Mouse (Mus musculus) kidney, embryonic 14.5 days (tissue): ENCODE results near the gene Sh3pxd2b. TPM values are rescaled to one million over a fixed set of nuclear protein-coding genes. Genes with fewer than 3 reads are reported as not detected.

Experiments used
- ATAC-seq: fragments of 200-750 bp; cut with Nextera tagmentation; 2 replicates; pipeline ENCODE4 v1.8.0; 2017; ENCODE audit warnings: moderate number of reproducible peaks, mild to moderate bottlenecking, moderate TSS enrichment, moderate library complexity; ENCODE audit not compliant: low FRiP score, low TSS enrichment
- H3K27ac ChIP-seq: fragments of 300-500 bp; sonication (generic); 2 replicates; pipeline ENCODE4 v1.5.1; 2014; ENCODE audit warnings: low read depth, mild to moderate bottlenecking, low read length, moderate library complexity, mixed read lengths
- H3K27me3 ChIP-seq: fragments of 300-500 bp; sonication (generic); 2 replicates; pipeline ENCODE4 v1.6.1; 2014; ENCODE audit warnings: mild to moderate bottlenecking, low read length; ENCODE audit not compliant: control insufficient read depth, insufficient read depth
- H3K36me3 ChIP-seq: fragments of 300-500 bp; sonication (generic); 2 replicates; pipeline ENCODE4 v1.6.1; 2014; ENCODE audit warnings: low read length, mixed read lengths; ENCODE audit not compliant: control insufficient read depth, insufficient read depth
- H3K4me1 ChIP-seq: fragments of 300-500 bp; sonication (generic); 2 replicates; pipeline ENCODE4 v1.6.1; 2014; ENCODE audit warnings: low read length, mixed read lengths; ENCODE audit not compliant: control insufficient read depth, insufficient read depth
- H3K4me2 ChIP-seq: fragments of 300-500 bp; sonication (generic); replicated peaks from 2 replicates; pipeline ENCODE4 v1.6.1; 2014; ENCODE audit warnings: low read depth, mild to moderate bottlenecking, low read length
- H3K4me3 ChIP-seq: fragments of 300-500 bp; sonication (generic); 2 replicates; pipeline ENCODE4 v1.5.1; 2014; ENCODE audit warnings: mild to moderate bottlenecking, low read length
- H3K9ac ChIP-seq: fragments of 300-500 bp; sonication (generic); 2 replicates; pipeline ENCODE4 v1.6.1; 2014; ENCODE audit warnings: low read depth, mild to moderate bottlenecking, low read length, moderate library complexity
- H3K9me3 ChIP-seq: fragments of 300-500 bp; sonication (generic); 2 replicates; pipeline ENCODE4 v1.6.1; 2016; ENCODE audit warnings: low read length; ENCODE audit not compliant: control insufficient read depth
- WGBS: fragments of 180-500 bp; shearing (Covaris S2); extraction: QIAGEN DNeasy Blood & Tissue Kit; methylation state at CpG from one replicate; pipeline ENCODE4 v1.1.7; 2014; 5-methylcytosine and 5-hydroxymethylcytosine counted together
- polyA plus RNA-seq: library from polyadenylated mRNA; unstranded; fragments of >200 nt; fragmentation: Nextera tagmentation; extraction: Ambion mirVana; gene quantifications from 2 replicates; pipeline ENCODE4 v1.2.1, GENCODE M21; 2014

Gene Sh3pxd2b
- polyA plus RNA-seq, 1 experiment from 2014 or later = 25.2 TPM

GRCm38 (mm10) chr11:32363188-32363587 is 15.6 kb downstream of the Sh3pxd2b start:
- no peak overlapping the region for H3K9ac ChIP-seq
- H3K4me1 ChIP-seq = peaks cover 14% of the 10 kb centered on the region
- 0 out of 2 replicates have a peak, but pooled peaks have one; percentile 11 for ATAC-seq
- 64% methylated on average over 3 of the region's 3 CpGs for WGBS
- no peaks in the 10 kb centered on the region for H3K27me3 ChIP-seq
- H3K4me2 ChIP-seq = no peak overlapping the region
- H3K27ac ChIP-seq = no peak overlapping the region; the same call in 1 of the 2 replicates
- H3K9me3 ChIP-seq = no peaks in the 10 kb centered on the region
- H3K36me3 ChIP-seq = no peaks in the 10 kb centered on the region
- no peak overlapping the region for H3K4me3 ChIP-seq

- Histone ChIP-seq H3K4me2 (no peak overlapping the region), H3K9me3 (no peaks in the 10 kb centered on the region), H3K27me3 (no peaks in the 10 kb centered on the region), H3K4me1 (peaks cover 14% of the 10 kb centered on the region), H3K4me3 (no peak overlapping the region), H3K9ac (no peak overlapping the region), H3K36me3 (no peaks in the 10 kb centered on the region), H3K27ac (no peak overlapping the region; the same call in 1 of the 2 replicates)
- ATAC-seq = 0 out of 2 replicates have a peak, but pooled peaks have one; percentile 20
- WGBS = 67% methylated on average over 3 of the region's 3 CpGs
These were observed 16.1 kb downstream of the Sh3pxd2b start for GRCm38 (mm10) chr11:32363610-32364220.

GRCm38 (mm10) chr11:32364375-32364774 is 16.8 kb downstream of the Sh3pxd2b start:
- ATAC-seq = no peak
- Histone ChIP-seq H3K4me2 (no peak overlapping the region), H3K4me3 (no peak overlapping the region), H3K27ac (no peak overlapping the region), H3K9ac (no peak overlapping the region), H3K36me3 (no peaks in the 10 kb centered on the region), H3K9me3 (no peaks in the 10 kb centered on the region), H3K27me3 (no peaks in the 10 kb centered on the region), H3K4me1 (peaks cover 14% of the 10 kb centered on the region)
- 71% methylated on average over 7 of the region's 7 CpGs for WGBS

- no peaks in the 10 kb centered on the region for H3K36me3 ChIP-seq
- H3K4me1 ChIP-seq = peaks cover 14% of the 10 kb centered on the region
- no peak overlapping the region for H3K9ac ChIP-seq
- no peak overlapping the region for H3K4me3 ChIP-seq
- H3K27me3 ChIP-seq = no peaks in the 10 kb centered on the region
- 86% methylated on average over 4 of the region's 4 CpGs for WGBS
- H3K9me3 ChIP-seq = no peaks in the 10 kb centered on the region
- no peak overlapping the region for H3K27ac ChIP-seq
- no peak for ATAC-seq
- H3K4me2 ChIP-seq = no peak overlapping the region
These were observed 17.9 kb downstream of the Sh3pxd2b start for GRCm38 (mm10) chr11:32365498-32365897.

DNA sequence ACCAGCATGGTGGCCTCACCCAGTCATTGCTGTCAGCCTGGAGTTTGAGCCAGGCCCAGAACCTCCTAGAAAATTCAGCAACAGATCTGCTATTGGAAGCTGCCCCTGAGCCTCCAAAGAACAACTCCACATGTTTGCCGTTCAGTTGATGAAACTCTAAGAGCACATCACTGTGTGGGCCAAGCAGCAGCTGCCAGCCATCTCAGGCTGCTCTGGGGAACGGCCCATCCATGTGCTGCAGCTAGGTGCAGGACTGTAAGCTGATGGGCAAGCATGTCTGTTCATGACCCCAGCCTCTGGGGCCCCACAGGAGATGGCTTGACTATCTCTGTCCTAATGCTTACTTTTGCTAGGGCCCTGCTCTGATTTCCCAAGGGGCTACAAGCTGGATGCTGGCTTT is 19.4 kb downstream of the Sh3pxd2b start:
- no peak overlapping the region for H3K4me3 ChIP-seq
- peaks cover 14% of the 10 kb centered on the region for H3K4me1 ChIP-seq
- no peak overlapping the region for H3K9ac ChIP-seq
- H3K4me2 ChIP-seq = no peak overlapping the region
- ATAC-seq = no peak
- H3K27ac ChIP-seq = no peak overlapping the region
- H3K36me3 ChIP-seq = peaks cover 4% of the 10 kb centered on the region; the same call in 1 of the 2 replicates
- H3K27me3 ChIP-seq = no peaks in the 10 kb centered on the region
- 72% methylated on average over 2 of the region's 2 CpGs for WGBS
- H3K9me3 ChIP-seq = no peaks in the 10 kb centered on the region

- no peak overlapping the region for H3K27ac ChIP-seq
- peaks cover 2% of the 10 kb centered on the region for H3K4me1 ChIP-seq
- H3K36me3 ChIP-seq = peaks cover 10% of the 10 kb centered on the region; the same call in 1 of the 2 replicates
- no peak overlapping the region for H3K4me2 ChIP-seq
- no peak overlapping the region for H3K9ac ChIP-seq
- H3K9me3 ChIP-seq = no peaks in the 10 kb centered on the region
- WGBS = 91% methylated on average over 3 of the region's 3 CpGs
- no peaks in the 10 kb centered on the region for H3K27me3 ChIP-seq
- no peak overlapping the region for H3K4me3 ChIP-seq
- ATAC-seq = no peak
These were observed 21.4 kb downstream of the Sh3pxd2b start for GRCm38 (mm10) chr11:32368986-32369385.

DNA sequence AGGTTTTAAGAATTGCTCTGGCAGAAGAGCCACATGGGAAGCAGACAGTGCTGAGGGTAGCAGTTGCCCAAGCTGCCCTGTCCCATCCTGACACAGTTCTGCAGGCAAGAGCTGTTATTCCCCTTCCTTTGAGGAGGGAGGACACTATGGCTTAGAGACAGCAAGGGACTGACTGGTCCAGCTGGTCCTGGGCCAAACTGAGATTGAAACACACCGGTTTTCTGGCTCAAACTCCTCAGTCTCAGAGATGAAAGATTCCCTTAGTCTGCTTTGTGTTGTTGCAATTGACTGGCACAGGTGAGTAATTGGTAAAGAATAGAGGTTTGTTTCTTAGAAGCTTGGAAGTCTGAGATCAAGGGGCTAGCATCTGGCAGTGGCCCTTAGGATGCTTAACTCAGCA is 23.3 kb downstream of the Sh3pxd2b start:
- H3K9ac ChIP-seq = no peak overlapping the region
- H3K4me3 ChIP-seq = no peak overlapping the region
- H3K9me3 ChIP-seq = no peaks in the 10 kb centered on the region
- no peaks in the 10 kb centered on the region for H3K27me3 ChIP-seq
- no peak overlapping the region for H3K27ac ChIP-seq
- peaks cover 20% of the 10 kb centered on the region for H3K36me3 ChIP-seq
- WGBS = 77% methylated on average over 1 of the region's 1 CpGs
- no peak overlapping the region for H3K4me2 ChIP-seq
- ATAC-seq = no peak
- H3K4me1 ChIP-seq = no peaks in the 10 kb centered on the region

- ATAC-seq = no peak
- H3K36me3 ChIP-seq = peaks cover 33% of the 10 kb centered on the region
- no peaks in the 10 kb centered on the region for H3K4me1 ChIP-seq
- H3K9ac ChIP-seq = no peak overlapping the region
- 88% methylated on average over 13 of the region's 13 CpGs for WGBS
- H3K27ac ChIP-seq = no peak overlapping the region
- H3K4me2 ChIP-seq = no peak overlapping the region
- no peak overlapping the region for H3K4me3 ChIP-seq
- H3K27me3 ChIP-seq = no peaks in the 10 kb centered on the region
- no peaks in the 10 kb centered on the region for H3K9me3 ChIP-seq
These were observed 25.8 kb downstream of the Sh3pxd2b start for GRCm38 (mm10) chr11:32373266-32374026.

GRCm38 (mm10) chr11:32374027-32374589 is 26.5 kb downstream of the Sh3pxd2b start:
- H3K27me3 ChIP-seq = no peaks in the 10 kb centered on the region
- no peak for ATAC-seq
- H3K4me1 ChIP-seq = no peaks in the 10 kb centered on the region
- 72% methylated on average over 9 of the region's 9 CpGs for WGBS
- no peak overlapping the region for H3K4me2 ChIP-seq
- no peak overlapping the region for H3K4me3 ChIP-seq
- no peak overlapping the region for H3K9ac ChIP-seq
- H3K36me3 ChIP-seq = peaks cover 33% of the 10 kb centered on the region
- no peak overlapping the region for H3K27ac ChIP-seq
- H3K9me3 ChIP-seq = no peaks in the 10 kb centered on the region
